Mouse (Mus musculus): Measurements from ENCODE around the gene Gm3072. TPM values are rescaled to one million over a fixed set of nuclear protein-coding genes. Genes with fewer than 3 reads are reported as not detected.

Gene Gm3072
- not detected for total RNA-seq (2023)

GRCm38 (mm10) chr14:41624512-41624911 lies at the start of gene Gm3072:
Gene Gm3072, minus strand, starts transcription at chr14:41624612.

GRCm38 (mm10) chr14:41646387-41646786 lies 22.0 kb upstream of the Gm3072 start, which contains the start of gene Gm3676:
Gene Gm3676, minus strand, starts transcription at chr14:41646487.

GRCm38 (mm10) chr14:41572911-41573310 lies 51.5 kb downstream of the Gm3072 start, which contains the start of gene 1700049E17Rik2:
Gene 1700049E17Rik2, plus strand, starts transcription at chr14:41573211.

Other genes with a start within 250 kb of the Gm3072 start
- gene Gm7945, start 238.2 kb downstream of the Gm3072 start, total RNA-seq (2023) = not detected
- gene Gm6482, start 216.3 kb downstream of the Gm3072 start, total RNA-seq (2023) = not detected
- not detected for gene Gm7954, start 171.1 kb downstream of the Gm3072 start, total RNA-seq (2023)
- gene Gm3486, start 135.1 kb downstream of the Gm3072 start, total RNA-seq (2023) = not detected
- gene Gm7970, start 69.0 kb downstream of the Gm3072 start, total RNA-seq (2023) = not detected
- not detected for gene 1700049E17Rik2, start 51.4 kb downstream of the Gm3072 start, total RNA-seq (2023)
- gene Gm3676, start 21.9 kb upstream of the Gm3072 start, total RNA-seq (2023) = not detected
- not detected for gene Gm8068, start 77.3 kb upstream of the Gm3072 start, total RNA-seq (2023)
- not detected for gene Gm7929, start 126.0 kb upstream of the Gm3072 start, total RNA-seq (2023)
- not detected for gene Gm47189, start 147.8 kb upstream of the Gm3072 start, total RNA-seq (2023)